Mouse (Mus musculus) layer of hippocampus, postnatal 25 days (tissue): Measurements from ENCODE around the gene Col23a1. TPM values are rescaled to one million over a fixed set of nuclear protein-coding genes. Genes with fewer than 3 reads are reported as not detected.

Source experiments
- DNase-seq, 2 experiments: peaks; one replicate each; pipeline ENCODE4 v3.0.0; 2022; ENCODE audit warnings: mixed read lengths in 2 of 2, low spot score in 1 of 2; ENCODE audit errors: extremely low spot score in 1 of 2
- total RNA-seq, 2 experiments: library from RNA; stranded (reverse); gene quantifications; 2 replicates each; pipeline ENCODE4 v1.2.3; 2021

Col23a1 gene
- 1 to 10 TPM; 5.0 to 5.4 TPM for total RNA-seq

GRCm38 (mm10) chr11:51289564-51290041 is at the start of gene Col23a1:
Gene Col23a1, plus strand, starts transcription at chr11:51289920.
- peak; percentile 38 to 69 for DNase-seq

- no peak for DNase-seq
These were observed 46.8 kb upstream of the Col23a1 start for GRCm38 (mm10) chr11:51242897-51243296.

GRCm38 (mm10) chr11:51257006-51257405 is 32.7 kb upstream of the Col23a1 start:
- DNase-seq = no peak

- DNase-seq = no peak
These were observed 28.0 kb upstream of the Col23a1 start, which contains the start of gene Clk4 for GRCm38 (mm10) chr11:51261680-51262219. Gene Clk4, plus strand, starts transcription at chr11:51261730.

GRCm38 (mm10) chr11:51262342-51263285 is 27.1 kb upstream of the Col23a1 start, which contains the start of gene BC049762:
Gene BC049762, minus strand, starts transcription at chr11:51263046.
- DNase-seq = peak; percentile 97

GRCm38 (mm10) chr11:51263286-51263831 is 26.4 kb upstream of the Col23a1 start:
- peak in 1 of 2 experiments; percentile 56 for DNase-seq

GRCm38 (mm10) chr11:51264352-51264751 is 25.4 kb upstream of the Col23a1 start:
- DNase-seq = no peak

- no peak for DNase-seq
These were observed 24.4 kb upstream of the Col23a1 start for GRCm38 (mm10) chr11:51265326-51265725.

- DNase-seq = no peak
These were observed 15.3 kb upstream of the Col23a1 start for GRCm38 (mm10) chr11:51274418-51274817.

- DNase-seq = no peak
These were observed 591 bp downstream of the Col23a1 start for GRCm38 (mm10) chr11:51290066-51290955.

GRCm38 (mm10) chr11:51293956-51294530 is 4.3 kb downstream of the Col23a1 start:
- no peak for DNase-seq

GRCm38 (mm10) chr11:51295742-51296141 is 6.0 kb downstream of the Col23a1 start:
- no peak for DNase-seq

GRCm38 (mm10) chr11:51298691-51299090 is 9.0 kb downstream of the Col23a1 start:
- DNase-seq = no peak

GRCm38 (mm10) chr11:51302396-51302795 is 12.7 kb downstream of the Col23a1 start:
- no peak for DNase-seq

GRCm38 (mm10) chr11:51303981-51304553 is 14.3 kb downstream of the Col23a1 start:
- no peak for DNase-seq

GRCm38 (mm10) chr11:51308306-51308705 is 18.6 kb downstream of the Col23a1 start:
- DNase-seq = no peak

GRCm38 (mm10) chr11:51311846-51312245 is 22.1 kb downstream of the Col23a1 start:
- DNase-seq = no peak

- DNase-seq = no peak
These were observed 26.5 kb downstream of the Col23a1 start for GRCm38 (mm10) chr11:51315991-51316810.

- DNase-seq = no peak
These were observed 30.9 kb downstream of the Col23a1 start for GRCm38 (mm10) chr11:51320609-51321008.
